Mouse (Mus musculus) embryo, embryonic 11.5 days (tissue): ENCODE results near the gene Cdh23.

Experiments used
- DNase-seq: peaks from one replicate; pipeline ENCODE4 v3.0.0-alpha.2; 2012; ENCODE audit warnings: low read depth, low spot score

The Cdh23 gene

DNA sequence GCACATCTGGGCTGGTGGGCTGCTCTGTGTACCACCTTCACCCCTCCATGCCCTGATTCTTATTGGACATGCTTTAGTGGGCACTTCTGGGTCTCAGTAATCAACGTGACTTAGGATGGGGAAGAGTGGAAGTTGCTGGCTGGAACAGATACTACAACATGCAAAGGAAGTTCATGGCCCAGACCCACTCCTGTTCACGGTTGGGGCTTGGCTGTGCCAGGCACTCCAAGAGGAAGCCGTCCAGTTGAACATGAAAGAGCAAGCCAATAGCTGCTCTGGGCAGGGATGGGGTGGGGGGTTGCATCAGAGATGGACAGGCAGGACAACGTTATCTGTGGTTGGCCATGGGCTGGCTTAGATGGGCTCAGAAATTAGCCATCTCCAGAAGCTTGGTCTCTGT lies 328.4 kb downstream of the Cdh23 start:
- no peak for DNase-seq

DNA sequence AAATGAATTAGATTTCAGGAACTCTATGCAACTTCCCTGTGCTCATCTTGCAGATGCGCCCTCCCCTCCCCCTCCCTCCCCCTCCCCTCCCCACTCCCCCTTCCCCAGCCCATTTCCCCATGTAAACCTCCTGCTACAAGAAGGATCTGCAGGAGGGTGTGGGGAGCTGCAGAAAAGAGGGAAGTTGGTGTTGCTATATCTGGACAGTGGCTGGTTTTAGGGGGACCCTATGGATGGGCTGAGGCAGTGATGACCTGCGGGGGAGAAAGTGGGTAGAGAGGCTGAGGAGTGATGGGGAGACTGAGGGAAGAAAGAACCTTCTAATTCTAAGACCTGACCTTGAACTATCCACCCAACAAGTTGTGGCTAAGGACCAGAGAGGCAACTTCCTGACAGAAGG lies 329.1 kb downstream of the Cdh23 start:
- no peak for DNase-seq

DNA sequence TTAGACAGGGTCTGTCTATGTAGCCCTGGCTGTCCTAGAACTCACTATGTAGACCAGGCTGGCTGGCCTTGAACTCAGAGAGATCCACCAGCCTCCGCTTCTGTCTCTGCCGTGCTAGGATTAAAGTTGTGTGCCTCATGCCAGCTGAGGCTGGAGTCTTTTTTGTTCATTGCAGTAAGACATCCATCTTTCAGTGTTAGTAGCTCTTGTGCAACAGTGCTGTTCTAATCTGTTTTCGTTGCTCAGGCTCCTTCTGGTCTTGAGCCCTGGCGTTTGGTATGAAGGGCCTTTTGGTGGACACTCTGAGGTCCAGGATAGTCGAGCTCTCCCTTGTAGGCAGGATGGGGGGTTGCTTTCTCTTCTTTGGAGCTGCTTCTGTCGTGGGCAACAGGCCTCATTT lies 332.9 kb downstream of the Cdh23 start:
- DNase-seq = no peak

DNA sequence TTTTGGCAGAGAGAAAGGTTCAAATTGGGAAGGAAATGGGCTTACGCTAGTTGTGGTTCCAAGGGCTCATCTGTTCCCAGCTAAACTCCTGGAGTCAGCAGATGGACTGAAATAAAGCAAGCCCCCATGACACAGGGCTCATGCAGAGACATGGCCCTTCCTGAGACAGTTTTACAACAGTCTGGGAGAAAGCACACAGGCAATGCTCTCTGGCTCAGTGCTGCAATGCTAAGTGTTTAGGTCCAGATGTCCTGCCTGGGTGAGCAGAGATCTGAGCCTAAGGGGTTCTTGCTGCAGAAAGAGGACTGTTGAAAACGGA lies 334.0 kb downstream of the Cdh23 start:
- DNase-seq = no peak

DNA sequence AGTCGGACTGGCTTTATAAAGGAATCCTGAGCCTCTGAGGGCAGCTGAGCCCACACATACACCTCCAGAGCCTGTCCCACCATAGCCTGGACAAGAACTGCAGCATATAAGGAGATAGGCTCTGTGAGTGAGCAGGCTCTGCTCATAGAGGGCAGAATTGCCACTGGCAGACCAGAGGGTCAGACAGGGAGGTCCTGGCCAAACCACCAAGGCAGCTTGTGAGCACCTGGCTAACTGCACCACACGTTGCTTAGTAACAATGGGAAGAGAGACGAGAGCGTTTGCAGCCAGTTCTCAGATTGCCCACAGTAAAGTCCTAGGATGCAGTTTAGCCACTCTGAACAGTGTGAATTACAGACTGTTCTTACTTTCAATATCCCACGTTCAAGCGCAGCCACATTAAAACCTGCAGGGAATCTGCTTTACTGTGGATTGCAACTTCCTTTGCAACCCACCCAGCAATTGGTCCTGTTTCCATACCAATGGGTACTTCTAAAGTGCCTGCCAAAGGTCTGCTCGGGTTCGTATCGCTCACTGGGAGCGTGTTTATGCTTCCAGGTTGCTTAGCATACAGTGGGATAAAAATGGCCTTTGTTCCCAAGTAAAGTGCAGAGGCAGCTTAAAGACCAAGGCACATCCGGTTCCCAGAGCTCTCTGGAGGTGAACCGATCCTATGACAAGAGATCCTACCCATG lies 334.5 kb downstream of the Cdh23 start:
- DNase-seq = no peak

DNA sequence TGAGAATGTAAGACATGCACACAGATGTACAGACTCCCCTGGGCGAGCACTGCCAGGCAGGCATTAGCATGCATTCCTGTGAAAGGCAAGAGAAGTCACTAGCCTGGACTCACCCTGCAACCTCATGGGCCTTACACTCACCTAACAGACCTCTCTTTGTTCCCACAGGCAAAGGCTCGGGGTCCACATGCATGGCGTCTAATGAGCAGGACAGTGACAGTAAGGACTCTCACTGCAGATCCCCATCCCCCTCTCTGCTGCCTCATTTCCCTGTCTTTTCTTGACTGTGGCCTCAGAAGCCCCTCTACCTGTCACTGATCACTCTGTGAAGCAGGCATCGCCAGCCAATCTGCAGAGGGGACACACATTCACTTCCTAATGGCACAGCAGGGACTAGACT lies 337.5 kb downstream of the Cdh23 start:
- no peak for DNase-seq

DNA sequence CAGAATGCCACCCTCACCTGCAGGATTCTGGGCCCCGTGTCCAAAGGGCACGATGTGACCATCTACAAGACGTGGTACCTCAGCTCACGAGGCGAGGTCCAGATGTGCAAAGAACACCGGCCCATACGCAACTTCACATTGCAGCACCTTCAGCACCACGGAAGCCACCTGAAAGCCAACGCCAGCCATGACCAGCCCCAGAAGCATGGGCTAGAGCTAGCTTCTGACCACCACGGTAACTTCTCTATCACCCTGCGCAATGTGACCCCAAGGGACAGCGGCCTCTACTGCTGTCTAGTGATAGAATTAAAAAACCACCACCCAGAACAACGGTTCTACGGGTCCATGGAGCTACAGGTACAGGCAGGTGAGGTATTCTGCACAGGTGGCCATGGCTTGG lies 338.4 kb downstream of the Cdh23 start:
- no peak for DNase-seq

DNA sequence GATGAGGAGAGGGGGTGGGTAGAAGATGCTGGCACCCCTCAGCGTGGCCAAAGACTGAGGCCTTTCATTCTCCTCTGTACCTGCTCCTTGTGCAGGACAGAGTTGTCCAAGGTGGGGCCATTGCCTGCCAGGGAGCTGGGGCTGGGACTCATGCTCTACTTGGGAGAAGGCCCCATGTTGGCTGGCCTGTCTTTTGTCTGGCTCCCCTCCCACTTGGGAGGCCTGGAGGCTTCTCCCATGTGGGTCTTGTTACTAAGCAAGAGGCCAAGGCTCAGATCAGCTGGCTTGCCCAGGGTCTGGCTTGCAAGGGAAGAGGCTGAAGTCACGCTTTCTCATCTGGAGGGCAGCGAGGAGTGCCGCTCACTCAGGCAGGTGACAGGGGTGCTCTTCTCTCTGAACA lies 338.8 kb downstream of the Cdh23 start:
- DNase-seq = no peak

DNA sequence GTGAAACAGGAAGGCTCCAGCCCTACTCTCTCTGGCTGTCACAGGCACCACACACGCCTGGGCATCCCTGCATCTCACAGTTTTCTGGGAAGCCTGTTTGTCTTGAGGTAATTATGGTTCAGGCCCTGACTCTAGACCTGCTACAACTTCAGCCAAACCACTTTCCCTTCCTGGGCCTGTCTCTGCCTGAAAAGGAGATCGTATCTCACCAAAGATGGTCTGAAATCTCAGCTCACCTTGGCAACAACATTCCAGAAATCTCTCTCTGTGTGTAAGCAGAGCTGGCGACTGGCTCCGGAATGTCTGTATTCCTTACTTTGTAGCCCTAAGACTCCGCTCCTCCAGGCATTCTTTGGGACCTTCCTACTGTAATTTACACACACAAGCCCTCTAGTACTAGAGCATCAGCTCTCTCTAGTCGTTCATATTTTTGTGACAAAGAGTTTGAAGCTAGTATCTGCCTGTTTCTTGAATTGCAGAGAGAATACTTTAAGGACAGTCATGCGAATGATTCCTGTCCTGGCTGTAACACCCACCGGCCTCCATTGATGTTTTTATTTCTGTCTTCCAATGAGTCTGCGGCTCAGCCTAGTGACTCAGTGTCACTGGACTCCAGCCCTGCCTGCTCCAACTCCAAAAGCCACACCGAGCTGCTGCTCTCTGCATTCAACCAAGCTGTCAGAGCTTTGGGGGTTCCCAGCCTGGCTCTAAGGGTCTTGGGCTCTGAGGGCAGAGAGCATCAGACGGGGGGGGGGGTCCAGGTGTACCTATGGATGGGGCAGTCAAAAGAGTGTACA lies 341.2 kb downstream of the Cdh23 start:
- no peak for DNase-seq

DNA sequence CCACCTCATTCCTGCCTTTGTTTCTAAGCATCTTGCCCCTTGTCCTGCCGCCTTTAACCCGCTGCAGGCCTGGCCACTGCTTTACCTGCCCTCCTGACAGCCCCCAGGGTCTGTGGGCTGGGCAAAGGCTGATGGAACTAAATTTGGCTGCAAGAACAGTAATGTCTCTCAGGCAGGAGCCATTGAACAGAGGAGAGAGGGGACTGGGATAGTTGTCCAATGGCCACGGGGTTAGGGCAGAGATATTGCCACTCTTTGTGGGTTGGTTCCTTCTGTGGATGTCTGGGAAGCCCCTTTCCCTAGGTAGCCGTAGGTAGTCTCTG lies 342.3 kb downstream of the Cdh23 start:
- no peak for DNase-seq

DNA sequence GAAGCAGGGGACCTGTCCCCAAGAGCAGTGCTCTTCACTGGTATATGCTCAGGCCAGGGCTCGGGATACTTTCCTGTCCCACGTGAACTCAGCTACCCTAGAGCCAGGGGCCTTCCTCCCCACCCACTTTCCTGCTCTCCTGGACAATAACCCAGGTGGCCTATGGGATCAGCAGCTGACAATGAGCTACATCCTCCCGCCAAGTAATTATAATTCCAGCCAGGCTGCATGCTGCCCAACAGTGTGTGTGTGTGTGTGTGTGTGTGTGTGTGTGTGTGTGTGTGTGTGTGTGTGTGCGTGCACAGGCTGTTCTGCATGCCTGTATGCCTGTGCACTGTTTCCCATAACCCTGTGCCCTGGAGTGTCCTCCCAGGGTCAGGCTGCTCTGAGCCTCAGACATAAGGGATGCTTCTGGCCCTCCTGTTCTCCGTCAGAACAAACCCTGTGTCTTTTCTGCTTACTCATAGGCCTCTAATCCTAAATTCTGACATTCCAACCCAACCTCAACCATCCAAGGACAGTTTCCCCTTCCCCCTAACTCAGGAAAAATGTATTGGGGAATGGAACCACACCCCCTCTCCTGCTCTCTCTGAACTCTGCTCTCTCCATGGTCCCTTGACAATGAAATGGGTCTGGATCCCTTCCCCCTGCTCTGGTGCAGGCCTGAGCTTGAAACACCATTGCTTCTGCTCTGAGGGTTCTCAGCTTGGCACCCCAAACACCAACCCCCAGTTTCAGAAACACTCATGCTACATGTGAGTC lies 342.9 kb downstream of the Cdh23 start:
- DNase-seq = no peak

DNA sequence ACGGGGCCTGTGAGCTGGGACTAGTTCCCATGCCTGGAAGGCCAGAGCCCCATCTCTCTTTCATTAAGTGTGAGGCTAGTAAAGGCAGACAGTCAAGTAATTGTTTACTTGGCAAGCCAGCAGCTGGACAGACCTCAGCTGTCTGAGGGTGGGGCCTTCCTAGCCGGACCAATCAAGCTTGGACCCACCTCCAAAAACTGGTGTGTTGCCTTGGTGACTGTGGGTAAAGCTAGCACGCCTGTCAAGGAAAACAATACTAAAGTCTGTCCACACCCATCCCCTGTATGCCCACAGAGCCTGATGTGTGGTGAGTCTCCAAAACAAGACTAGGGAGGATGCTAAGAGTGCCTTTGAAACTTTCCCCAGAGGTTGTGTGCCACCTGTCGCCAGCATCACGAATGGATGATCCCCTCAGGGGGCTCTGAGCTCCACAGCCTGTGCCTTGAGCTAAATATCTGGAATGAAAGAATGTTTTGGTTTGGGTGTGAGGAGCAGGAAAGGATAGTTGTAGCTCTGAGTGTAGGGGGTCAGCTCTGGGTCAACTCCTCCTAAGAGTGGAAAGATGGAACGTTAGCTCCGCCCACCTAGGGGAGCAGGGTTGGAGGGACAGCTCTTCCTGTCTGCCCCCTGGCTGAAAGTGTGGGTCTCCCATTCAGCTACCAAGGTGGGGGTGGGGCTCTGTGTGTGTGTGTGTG lies 344.4 kb downstream of the Cdh23 start:
- DNase-seq = peak; percentile 43

DNA sequence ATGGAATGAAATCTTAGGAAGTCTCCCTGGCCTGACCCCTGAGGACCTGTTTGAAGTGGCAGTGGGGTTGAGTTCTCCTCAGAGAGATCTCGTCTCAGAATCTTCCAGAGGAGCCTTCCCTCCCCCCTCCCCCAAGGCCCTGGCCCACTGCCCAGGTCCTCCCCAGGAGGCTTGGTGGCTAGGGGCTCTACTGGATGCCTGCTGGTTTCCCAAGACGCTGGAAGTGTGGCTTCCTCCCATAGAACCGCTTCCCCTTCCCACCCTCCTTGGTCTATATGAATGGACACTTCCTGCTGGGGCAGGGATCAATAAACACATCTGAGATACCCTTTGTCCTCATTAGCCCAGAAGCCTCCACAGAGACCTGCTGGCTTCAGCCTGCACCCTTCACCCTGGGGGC lies 345.0 kb downstream of the Cdh23 start:
- DNase-seq = no peak

DNA sequence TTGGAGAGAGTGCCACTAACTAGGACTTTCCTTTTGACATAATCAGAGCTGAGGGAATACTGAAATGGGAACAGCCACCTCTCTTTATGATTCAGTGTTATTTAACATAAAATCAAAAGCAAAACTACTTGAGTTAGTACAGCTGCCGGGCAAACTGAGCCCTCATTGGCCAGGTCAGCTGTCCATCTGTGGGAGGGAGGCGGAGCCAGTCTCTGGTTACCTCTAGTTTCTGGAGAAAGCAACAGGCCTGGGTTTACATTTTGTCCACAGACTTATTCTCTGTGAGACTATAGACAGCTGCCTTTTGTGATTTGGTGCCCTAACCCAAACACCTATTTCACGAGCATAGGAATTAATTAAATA lies 345.5 kb downstream of the Cdh23 start:
- DNase-seq = peak; percentile 63

DNA sequence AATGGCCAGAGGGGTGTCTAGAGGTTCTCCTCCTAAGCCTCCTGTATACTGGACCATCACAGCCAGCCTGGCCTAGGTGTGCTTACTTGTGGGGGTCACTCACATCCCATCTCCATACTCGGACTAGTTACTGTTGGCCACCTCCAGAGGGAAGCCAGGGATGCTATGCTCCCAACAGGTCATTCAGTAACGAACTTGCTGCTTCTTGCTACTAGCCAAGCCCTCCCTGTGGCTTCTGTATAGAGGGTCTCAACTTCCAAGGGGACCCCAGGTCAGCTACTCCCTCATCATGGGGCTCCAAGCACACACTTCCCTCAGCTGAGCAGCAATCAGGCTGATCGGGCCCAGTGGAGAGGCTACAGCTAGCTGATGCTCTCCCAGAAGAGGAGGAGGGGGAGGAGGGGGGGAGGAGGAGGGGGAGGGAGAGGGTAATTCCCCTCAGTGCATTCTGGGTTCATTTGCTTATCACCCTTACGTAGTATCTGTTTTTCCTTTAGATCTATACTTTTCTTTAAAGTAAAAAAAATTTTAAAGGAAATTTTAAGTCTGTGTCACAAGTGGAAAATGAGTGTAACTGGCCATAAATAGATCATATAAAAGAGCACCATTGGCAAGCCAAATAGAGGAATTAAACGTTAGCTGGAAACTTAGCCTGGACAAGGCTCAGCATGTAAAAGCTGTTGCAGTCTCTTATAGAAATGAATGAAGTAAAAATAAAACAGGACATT lies 346.0 kb downstream of the Cdh23 start:
- no peak for DNase-seq

DNA sequence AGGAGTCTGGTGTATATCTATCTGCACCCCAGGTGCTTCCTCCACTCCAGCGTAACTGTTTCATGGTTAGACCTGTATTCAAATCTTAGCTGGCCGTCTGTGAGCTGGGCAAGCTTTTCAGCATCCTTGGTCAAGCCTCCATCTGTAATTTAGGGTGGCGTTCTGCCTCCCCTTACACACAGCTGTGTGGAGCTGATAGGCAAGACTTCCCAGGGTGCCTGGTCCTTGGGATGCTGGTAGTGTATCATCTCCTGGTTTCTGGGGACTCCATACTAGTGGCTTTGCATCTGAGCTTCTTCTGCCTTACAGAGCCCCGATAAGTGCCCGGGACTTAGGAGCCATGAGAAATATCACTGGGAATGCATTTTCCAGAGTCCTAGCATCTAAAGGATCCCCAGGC lies 346.6 kb downstream of the Cdh23 start:
- no peak for DNase-seq

DNA sequence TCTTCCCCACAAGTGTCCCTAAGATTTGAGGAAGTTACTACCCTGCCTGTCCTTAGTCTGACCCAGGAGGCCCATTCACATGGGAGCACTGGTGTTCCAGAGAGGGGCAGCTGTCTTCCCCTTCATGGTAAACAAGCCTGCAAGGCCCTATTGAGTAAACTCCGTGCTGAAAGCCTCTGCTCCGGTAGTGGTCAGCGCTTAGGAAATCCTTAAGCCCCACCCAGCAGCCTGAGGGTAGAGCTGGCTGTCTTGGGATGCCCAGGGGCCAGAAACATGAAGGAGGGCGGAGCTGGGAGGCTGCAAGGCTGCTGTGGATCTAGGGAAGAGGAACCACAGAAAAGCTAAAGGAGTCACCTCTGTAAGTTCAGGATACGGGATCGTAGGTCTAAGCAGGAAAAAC lies 347.2 kb downstream of the Cdh23 start:
- no peak for DNase-seq

DNA sequence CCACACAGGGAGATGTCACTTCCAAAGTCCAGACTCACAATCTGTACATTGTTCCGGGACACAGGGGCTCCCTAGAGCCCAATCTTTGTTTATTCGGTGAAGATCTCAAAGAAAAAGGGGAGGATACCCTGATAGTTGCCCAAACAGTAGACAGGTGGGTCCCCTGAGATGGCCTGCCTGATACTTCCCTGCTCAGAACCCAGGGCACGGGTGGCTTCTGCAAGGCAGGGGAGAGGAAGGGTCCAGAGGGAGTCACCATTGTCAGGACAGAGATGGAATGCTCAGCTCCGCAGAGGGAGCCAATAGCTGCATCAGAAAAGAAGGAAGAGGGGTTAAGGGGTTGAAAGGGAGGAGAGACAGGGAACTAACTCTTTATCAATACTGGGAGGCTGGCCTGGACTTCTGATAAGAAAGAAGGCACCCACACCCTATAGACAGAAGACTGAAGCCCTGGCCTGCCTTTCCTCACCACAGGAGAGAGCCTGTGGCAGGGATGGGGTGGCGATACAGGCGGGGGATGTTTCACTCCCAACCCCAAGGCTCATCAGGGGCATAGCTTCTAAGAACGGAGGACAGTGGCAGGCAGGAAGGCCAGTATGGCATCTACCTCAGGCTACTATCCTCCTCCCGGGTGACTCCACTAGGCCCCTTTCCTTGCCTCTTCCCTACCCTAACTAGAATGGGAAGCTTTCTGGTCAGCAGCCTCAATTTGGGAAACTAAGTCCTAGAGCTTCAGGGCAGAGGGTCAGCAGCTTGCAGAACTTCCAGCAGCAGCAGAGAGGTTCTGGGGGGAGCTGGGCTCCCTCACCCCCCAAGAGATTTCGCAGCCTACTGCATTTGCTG lies 348.3 kb downstream of the Cdh23 start:
- DNase-seq = no peak

DNA sequence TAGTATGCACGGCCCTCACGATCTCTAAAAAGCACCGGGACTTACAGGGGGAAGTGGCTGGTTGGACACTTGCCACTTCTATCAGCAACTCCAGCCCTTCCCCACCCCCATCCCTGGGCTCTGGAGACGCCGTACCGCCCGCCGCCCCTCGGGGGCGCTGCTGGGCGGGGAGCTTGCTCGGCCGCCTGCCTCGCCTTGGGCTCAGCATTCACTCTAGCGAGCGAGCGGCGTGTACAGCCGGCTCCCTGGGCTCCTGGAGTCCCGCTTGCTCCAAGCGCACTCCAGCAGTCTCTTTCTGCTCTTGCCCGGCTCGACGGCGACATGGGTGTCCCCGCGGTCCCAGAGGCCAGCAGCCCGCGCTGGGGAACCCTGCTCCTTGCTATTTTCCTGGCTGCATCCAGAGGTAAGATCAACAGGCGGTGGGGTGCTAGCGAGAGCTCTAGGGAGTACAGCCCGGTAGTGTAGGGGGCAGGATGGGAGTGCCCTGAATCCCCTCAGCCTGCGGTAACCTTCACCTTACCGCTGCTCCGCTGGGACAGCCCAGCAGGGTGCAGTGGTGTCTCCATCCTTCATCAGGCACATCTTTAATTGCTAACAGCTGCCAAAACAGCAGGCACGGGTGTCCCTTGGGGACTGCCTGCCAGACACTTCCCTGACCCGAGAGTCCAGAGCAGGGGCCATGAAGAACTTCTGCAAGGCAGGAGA lies 349.4 kb downstream of the Cdh23 start, which contains the start of gene Vsir:
TSS of gene Vsir (plus strand) at position 151 of the 705 bp plus-strand sequence.
- DNase-seq = peak; percentile 56

DNA sequence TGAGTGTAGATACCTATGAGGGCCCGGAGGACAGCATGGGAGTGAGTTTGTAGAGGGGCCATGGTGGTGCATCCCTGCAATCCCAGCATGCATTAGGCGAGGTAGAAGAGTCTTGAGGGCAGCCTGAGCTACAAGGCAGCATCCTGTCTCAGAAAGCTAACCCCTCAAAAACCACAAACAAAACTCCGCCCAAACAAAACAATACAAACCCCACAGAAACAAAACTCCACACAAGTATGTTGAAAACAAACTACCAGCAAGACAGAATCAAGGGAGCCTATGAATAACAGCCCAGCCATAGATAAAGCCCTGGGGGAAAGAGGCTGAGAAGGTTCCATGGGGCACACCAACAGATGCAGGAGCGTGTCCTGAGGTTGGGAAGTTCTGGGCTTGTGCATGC lies 350.2 kb downstream of the Cdh23 start:
- no peak for DNase-seq
